ENCODE assay signal across 7 mouse cellular contexts in the genomic region with DNA sequence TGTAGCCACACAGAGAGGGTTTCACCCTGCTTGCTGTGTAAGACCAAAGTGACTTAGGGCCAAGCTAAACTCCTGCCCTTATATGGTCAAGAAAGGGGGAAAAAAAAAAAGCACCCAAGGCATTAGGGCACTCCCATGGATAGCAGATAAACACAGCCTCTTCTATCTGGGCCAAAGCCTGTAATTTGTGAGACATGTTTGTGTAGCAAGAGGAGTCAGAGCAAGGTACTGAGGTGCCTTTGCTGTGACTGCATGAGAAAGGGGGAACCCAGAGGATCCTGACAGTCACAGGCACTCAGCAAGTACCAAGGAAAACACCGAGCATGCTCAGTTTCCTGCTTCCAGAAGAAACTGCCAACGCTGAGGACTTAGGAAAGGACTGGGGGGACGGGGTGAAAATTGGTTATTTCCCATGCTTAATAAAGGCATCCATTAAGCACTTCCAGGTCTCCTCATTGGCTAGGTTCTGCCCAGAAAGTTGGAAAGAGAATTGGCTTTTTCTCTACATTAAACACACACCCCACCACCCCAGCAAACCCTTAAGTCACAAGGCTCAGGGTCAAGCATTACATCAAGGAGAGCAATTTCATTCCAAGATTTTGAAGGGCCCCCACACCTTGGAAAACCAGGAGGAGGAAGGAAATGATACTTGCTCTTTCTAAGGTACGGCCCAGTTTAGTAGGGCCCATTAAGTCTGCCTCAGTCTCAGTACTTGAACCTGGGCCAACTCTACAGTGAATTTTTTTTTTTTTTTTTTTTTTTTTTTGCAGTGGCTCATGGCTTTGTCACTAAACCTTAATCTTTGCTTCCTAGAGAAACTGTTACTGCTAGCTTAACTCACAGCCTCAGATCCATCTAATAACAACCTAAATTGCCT. TPM values are rescaled to one million over a fixed set of nuclear protein-coding genes. Genes with fewer than 3 reads are reported as not detected.
DNase-seq lines count a peak whose midpoint lies in the region; ATAC-seq and TF ChIP-seq lines count a peak whose summit lies in the region.

No protein-coding gene starts in this region.

- WGBS in heart, embryonic 16.5 days = 19% methylated on average over 4 of the region's 4 CpGs
- 29% methylated on average over 4 of the region's 4 CpGs for WGBS in liver, embryonic 16.5 days (ENCODE audit: insufficient replicate concordance)

- ATAC-seq in G1E (ENCODE audit: extremely low read depth, insufficient number of reproducible peaks, low FRiP score, poor library complexity, severe bottlenecking) = no peak
- no peak for ATAC-seq in heart, embryonic 16.5 days (replicated peaks; ENCODE audit: extremely low read depth, insufficient read depth, low FRiP score)
- ATAC-seq in liver, embryonic 16.5 days (ENCODE audit: low read depth) = peak; percentile 7; the same call in 1 of the 2 replicates

- H3K4me3 ChIP-seq in C2C12 (ENCODE audit: insufficient read depth, poor library complexity, severe bottlenecking) (peak overlapping the region; percentile 62), G1E (ENCODE audit: low read depth, low read length) (peak overlapping the region; percentile 90)
- peak overlapping the region; percentile 81 for H3K4me3 ChIP-seq in heart, embryonic 16.5 days (ENCODE audit: low read length)
- H3K4me3 ChIP-seq in liver, embryonic 16.5 days (ENCODE audit: low read depth, low read length) = peak overlapping the region; percentile 76

- peak overlapping the region; percentile 84 for H3K4me2 ChIP-seq in heart, embryonic 16.5 days (ENCODE audit: low read depth, low read length)
- peak overlapping the region; percentile 74 for H3K4me2 ChIP-seq in liver, embryonic 16.5 days (ENCODE audit: low read depth, low read length)

- H3K36me3 ChIP-seq in C2C12 (ENCODE audit: control insufficient read depth, insufficient read depth) = peaks cover 84% of the 10 kb centered on the region
- H3K36me3 ChIP-seq in G1E (replicated peaks) = peaks cover 34% of the 10 kb centered on the region
- peaks cover 29% of the 10 kb centered on the region for H3K36me3 ChIP-seq in heart, embryonic 16.5 days (ENCODE audit: control insufficient read depth, insufficient read depth)
- peaks cover 2% of the 10 kb centered on the region for H3K36me3 ChIP-seq in liver, embryonic 16.5 days (ENCODE audit: control insufficient read depth, insufficient read depth)

- peaks cover 86% of the 10 kb centered on the region for H3K79me3 ChIP-seq in C2C12 (ENCODE audit: low read depth)

- no peak for DNase-seq in G1E (ENCODE audit: low spot score)
- DNase-seq in yolk sac, embryonic 10.5 days (ENCODE audit: low spot score) = peak; percentile 40
- no peak for DNase-seq in thymus, postnatal 4 days
- no peak for DNase-seq in frontal cortex, postnatal 36 days (ENCODE audit: low spot score in 2 of 2)

- peaks cover 78% of the 10 kb centered on the region for H3K4me1 ChIP-seq in G1E (ENCODE audit: insufficient read depth, low read depth, low read length)
- peaks cover 50% of the 10 kb centered on the region for H3K4me1 ChIP-seq in heart, embryonic 16.5 days (ENCODE audit: control insufficient read depth, insufficient read depth, low read length)
- H3K4me1 ChIP-seq in liver, embryonic 16.5 days (ENCODE audit: control insufficient read depth, low read depth, low read length) = peaks cover 63% of the 10 kb centered on the region

- peak overlapping the region; percentile 96 for H3K27ac ChIP-seq in heart, embryonic 16.5 days (ENCODE audit: low read length)
- H3K27ac ChIP-seq in liver, embryonic 16.5 days (ENCODE audit: low read length) = peak overlapping the region; percentile 92

- H3ac ChIP-seq in C2C12 (ENCODE audit: control insufficient read depth, insufficient read length, low read depth) = peak overlapping the region; percentile 16

- TF ChIP-seq CTCF in C2C12 (IDR thresholded peaks at IDR 0.05; ENCODE audit: control insufficient read depth, insufficient read depth, insufficient read length) (no peak), G1E (IDR thresholded peaks at IDR 0.05; ENCODE audit: low read depth, low read length) (no peak)

- H3K27me3 ChIP-seq in C2C12 (ENCODE audit: control insufficient read depth, insufficient read depth, insufficient read length) (no peaks in the 10 kb centered on the region), G1E (ENCODE audit: insufficient read depth, low read length) (peaks cover 3% of the 10 kb centered on the region; the same call in 1 of the 2 replicates)
- no peaks in the 10 kb centered on the region for H3K27me3 ChIP-seq in heart, embryonic 16.5 days (ENCODE audit: control insufficient read depth, insufficient read depth, low read length)
- peaks cover 18% of the 10 kb centered on the region for H3K27me3 ChIP-seq in liver, embryonic 16.5 days (ENCODE audit: control insufficient read depth, insufficient read depth, low read depth, low read length)

- peak overlapping the region; percentile 92 for H3K9ac ChIP-seq in heart, embryonic 16.5 days (ENCODE audit: low read length)
- H3K9ac ChIP-seq in liver, embryonic 16.5 days (ENCODE audit: low read depth, low read length) = peak overlapping the region; percentile 93

- H3K9me3 ChIP-seq in G1E (replicated peaks) = no peaks in the 10 kb centered on the region
- no peaks in the 10 kb centered on the region for H3K9me3 ChIP-seq in heart, embryonic 16.5 days (replicated peaks; ENCODE audit: control insufficient read depth, low read length)
- no peaks in the 10 kb centered on the region for H3K9me3 ChIP-seq in liver, embryonic 16.5 days (replicated peaks; ENCODE audit: control insufficient read depth, low read length)

- peaks cover 100% of the 10 kb centered on the region for H3K79me2 ChIP-seq in C2C12 (ENCODE audit: control insufficient read depth, insufficient read depth)

TF ChIP-seq in C2C12, 6 proteins besides CTCF, POLR2A, EP300 and RAD21:
- TF ChIP-seq MYOD1 (IDR thresholded peaks at IDR 0.05; ENCODE audit: control insufficient read depth, insufficient read length, low read depth) = no peak

RNA-seq across cellular contexts. Expression of a gene that starts 8.0 kb away (rescaled TPM):
- polyA plus RNA-seq in C2C12 (2012; fragmentation: generic; extraction: Trizol) = 1,080 TPM
- total RNA-seq in G1E (2014; fragmentation: Nextera tagmentation) = 182 and 191 TPM in 2 replicates
- 168 and 171 TPM in 2 replicates for total RNA-seq in G1E (2017)
- polyA plus RNA-seq in G1E (2012) = 69.7 and 98.8 TPM in 2 replicates
- 5,077 and 5,310 TPM in 2 replicates for polyA plus RNA-seq in heart, embryonic 16.5 days (2015; fragmentation: Nextera tagmentation; extraction: Ambion mirVana)
- 122 and 145 TPM in 2 replicates for polyA plus RNA-seq in liver, embryonic 16.5 days (2015; fragmentation: Nextera tagmentation; extraction: Ambion mirVana)
